Mouse (Mus musculus) kidney, adult 18-20 months (tissue): ENCODE data around the gene Gm6890.
"Not testable (repeated sequence)": the region's sequence is repeated elsewhere in the genome, so short reads cannot be mapped to it uniquely, and the experiment has no call there.

ENCODE experiments used
- DNase-seq: peaks from one replicate; pipeline ENCODE4 v3.0.0; 2021

Gm6890 gene

DNA sequence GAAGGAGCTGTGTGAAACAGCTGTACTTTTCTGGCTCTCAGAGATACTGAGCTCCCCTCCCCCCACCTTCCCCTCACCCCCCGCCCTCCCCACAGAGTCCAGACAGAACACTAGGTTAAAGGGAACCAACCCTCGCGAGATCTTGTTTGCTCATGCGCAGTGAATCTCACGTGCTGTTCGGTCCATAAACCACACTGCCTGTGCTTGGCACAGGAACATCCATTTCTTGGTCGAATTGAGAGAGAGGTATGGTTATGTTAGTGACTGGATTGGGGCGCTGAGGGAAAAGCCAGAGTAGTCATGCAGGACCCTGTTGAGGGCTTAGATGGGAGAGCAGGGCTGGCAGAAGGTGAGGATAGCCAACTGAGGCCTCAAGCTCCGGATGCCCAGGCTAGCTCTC lies at the start of gene Gm6890:
Gm6890 (plus strand) TSS at position 301 of the 400 bp plus-strand sequence.
- DNase-seq = not testable (repeated sequence)

DNA sequence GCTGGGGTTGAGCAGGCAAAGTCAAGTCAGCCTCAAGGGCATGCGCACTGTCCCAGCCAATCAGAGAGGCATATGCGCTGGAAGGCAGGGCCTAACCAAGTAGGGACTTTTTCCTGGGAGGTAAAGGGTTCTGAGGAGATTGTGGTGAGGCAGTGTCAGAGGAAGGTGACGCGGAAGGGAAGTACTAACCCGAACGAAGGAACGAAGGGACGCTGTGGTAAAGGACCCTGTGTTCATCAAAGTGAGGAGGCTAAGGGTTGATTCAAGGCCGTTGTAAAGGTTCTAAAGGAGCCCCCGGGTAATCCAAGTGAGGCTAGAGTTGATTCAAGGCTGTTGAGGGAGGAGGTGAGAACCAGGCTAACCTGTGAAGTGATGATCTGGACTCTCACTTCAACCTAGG lies 14.5 kb upstream of the Gm6890 start:
- DNase-seq = not testable (repeated sequence)

DNA sequence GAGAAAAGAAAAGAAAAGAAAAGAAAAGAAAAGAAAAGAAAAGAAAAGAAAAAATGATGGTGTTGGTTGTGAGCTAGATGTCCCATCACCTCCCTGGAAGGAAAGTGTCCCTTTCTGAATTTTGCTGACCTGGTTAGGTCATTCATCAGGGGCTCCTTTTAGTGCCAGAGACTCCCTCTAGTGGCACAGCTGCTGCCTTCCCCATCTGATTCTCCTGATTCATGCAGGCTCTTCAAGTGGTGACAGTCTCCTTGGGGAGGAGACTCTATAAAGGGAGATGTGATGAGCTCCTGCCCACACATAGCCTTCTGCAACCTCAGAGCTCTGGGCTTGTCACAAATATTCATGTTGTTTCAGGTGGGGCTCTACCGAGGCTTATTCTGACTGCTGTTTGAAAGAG lies 30.0 kb downstream of the Gm6890 start:
- DNase-seq = not testable (repeated sequence)
